Mouse (Mus musculus) MEL (cell line): ENCODE data around the gene Myo18a. TPM values are rescaled to one million over a fixed set of nuclear protein-coding genes. Genes with fewer than 3 reads are reported as not detected.

Experiments
- DNase-seq: peaks from one replicate; pipeline ENCODE4 v3.0.0; 2011; ENCODE audit warnings: low read depth, low spot score
- H3K27ac ChIP-seq: 2 replicates; pipeline ENCODE4 v1.5.1; 2012; ENCODE audit warnings: low read depth, mild to moderate bottlenecking, control low read depth, low read length, moderate library complexity; ENCODE audit not compliant: control insufficient read depth
- H3K27me3 ChIP-seq, 2 experiments: fragments of 150-350 bp in 1 of 2; sonication (generic) in 1 of 2; 2 replicates each; pipeline ENCODE4 v1.6.1; 2012; ENCODE audit warnings: low read length in 2 of 2, mild to moderate bottlenecking in 2 of 2, improper control_type of control experiment in 1 of 2, moderate library complexity in 1 of 2; ENCODE audit not compliant: insufficient read depth in 2 of 2, control insufficient read depth in 1 of 2
- H3K36me3 ChIP-seq, 2 experiments: 2 replicates each; pipeline ENCODE4 v1.6.1; 2012 to 2014; ENCODE audit warnings: low read length in 2 of 2, improper control_type of control experiment in 1 of 2, inconsistent platforms in 1 of 2, mild to moderate bottlenecking in 1 of 2; ENCODE audit not compliant: insufficient read depth in 2 of 2, control insufficient read depth in 1 of 2
- H3K4me1 ChIP-seq, 2 experiments: fragments of 150-350 bp in 1 of 2; sonication (generic) in 1 of 2; 2 replicates each; pipeline ENCODE4 v1.6.1; 2012; ENCODE audit warnings: low read length in 2 of 2, improper control_type of control experiment in 1 of 2, mild to moderate bottlenecking in 1 of 2; ENCODE audit not compliant: insufficient read depth in 2 of 2, control insufficient read depth in 1 of 2
- H3K4me3 ChIP-seq, 2 experiments: fragments of 150-350 bp in 1 of 2; sonication (generic) in 1 of 2; 2 replicates each; pipeline ENCODE4 v1.5.1; 2012; ENCODE audit warnings: low read depth in 2 of 2, low read length in 2 of 2, mild to moderate bottlenecking in 2 of 2, moderate library complexity in 2 of 2, control low read depth in 1 of 2, improper control_type of control experiment in 1 of 2; ENCODE audit not compliant: control insufficient read depth in 1 of 2, insufficient read depth in 1 of 2
- H3K79me2 ChIP-seq: 2 replicates; pipeline ENCODE4 v1.6.1; 2012; ENCODE audit warnings: mild to moderate bottlenecking, low read length, moderate library complexity; ENCODE audit not compliant: control insufficient read depth, poor library complexity, insufficient read depth
- H3K9ac ChIP-seq: 2 replicates; pipeline ENCODE4 v1.6.1; 2012; ENCODE audit warnings: low read depth, mild to moderate bottlenecking, control low read depth, low read length, moderate library complexity; ENCODE audit not compliant: control insufficient read depth, poor library complexity, severe bottlenecking
- H3K9me3 ChIP-seq: fragments of 150-350 bp; sonication (generic); replicated peaks from 2 replicates; pipeline ENCODE4 v1.6.1; 2012; ENCODE audit warnings: mild to moderate bottlenecking, low read length, improper control_type of control experiment, moderate library complexity; ENCODE audit not compliant: insufficient read depth
- CHD2 ChIP-seq: IDR thresholded peaks from 2 replicates; pipeline ENCODE4 v1.6.1; 2011; ENCODE audit warnings: low read length, improper control_type of control experiment
- ELF1 ChIP-seq: IDR thresholded peaks from 2 replicates; pipeline ENCODE4 v1.6.1; 2014; ENCODE audit warnings: low read depth, mild to moderate bottlenecking, inconsistent platforms, low read length, improper control_type of control experiment, moderate library complexity
- EP300 ChIP-seq, 2 experiments: IDR thresholded peaks; 2 replicates each; pipeline ENCODE4 v1.6.1; 2011; ENCODE audit warnings: improper control_type of control experiment in 2 of 2, low read length in 2 of 2, low read depth in 1 of 2, mild to moderate bottlenecking in 1 of 2
- GABPA ChIP-seq: IDR thresholded peaks from 2 replicates; pipeline ENCODE4 v1.6.1; 2012; ENCODE audit warnings: low read depth, mild to moderate bottlenecking, inconsistent platforms, low read length, improper control_type of control experiment, moderate library complexity
- GATA1 ChIP-seq: IDR thresholded peaks from 2 replicates; pipeline ENCODE4 v1.6.1; 2011; ENCODE audit warnings: low read depth, low read length, improper control_type of control experiment
- MAX ChIP-seq: IDR thresholded peaks from 2 replicates; pipeline ENCODE4 v1.6.1; 2011; ENCODE audit warnings: low read length, improper control_type of control experiment
- MAZ ChIP-seq: IDR thresholded peaks from 2 replicates; pipeline ENCODE4 v1.6.1; 2012; ENCODE audit warnings: low read depth, mild to moderate bottlenecking, inconsistent platforms, low read length, improper control_type of control experiment
- MEF2A ChIP-seq: IDR thresholded peaks from 2 replicates; pipeline ENCODE4 v1.6.1; 2014; ENCODE audit warnings: low read depth, mild to moderate bottlenecking, inconsistent platforms, low read length, improper control_type of control experiment; ENCODE audit not compliant: poor library complexity, insufficient replicate concordance, severe bottlenecking; ENCODE audit errors: extremely low read depth
- MXI1 ChIP-seq: IDR thresholded peaks from 2 replicates; pipeline ENCODE4 v1.6.1; 2011; ENCODE audit warnings: mild to moderate bottlenecking, low read depth, low read length, improper control_type of control experiment
- MYC ChIP-seq: IDR thresholded peaks from 2 replicates; pipeline ENCODE4 v1.6.1; 2011; ENCODE audit warnings: low read depth, mild to moderate bottlenecking, low read length, improper control_type of control experiment, moderate library complexity
- NRF1 ChIP-seq: IDR thresholded peaks from 2 replicates; pipeline ENCODE4 v1.6.1; 2014; ENCODE audit warnings: low read depth, mild to moderate bottlenecking, inconsistent platforms, low read length, improper control_type of control experiment, moderate library complexity; ENCODE audit not compliant: poor library complexity, insufficient read depth, severe bottlenecking
- POLR2A ChIP-seq, 2 experiments: IDR thresholded peaks; 2 replicates each; pipeline ENCODE4 v1.6.1; 2011 to 2012; ENCODE audit warnings: low read length in 2 of 2, mild to moderate bottlenecking in 2 of 2, control low read depth in 1 of 2, improper control_type of control experiment in 1 of 2, low read depth in 1 of 2, moderate library complexity in 1 of 2; ENCODE audit not compliant: control insufficient read depth in 1 of 2, insufficient read depth in 1 of 2, poor library complexity in 1 of 2
- POLR2AphosphoS2 ChIP-seq: IDR thresholded peaks from 2 replicates; pipeline ENCODE4 v1.6.1; 2011; ENCODE audit warnings: low read length, improper control_type of control experiment
- RAD21 ChIP-seq: IDR thresholded peaks from 2 replicates; pipeline ENCODE4 v1.6.1; 2011; ENCODE audit warnings: mild to moderate bottlenecking, low read depth, low read length, improper control_type of control experiment
- SIN3A ChIP-seq: IDR thresholded peaks from 2 replicates; pipeline ENCODE4 v1.6.1; 2012; ENCODE audit warnings: low read length, improper control_type of control experiment, inconsistent platforms
- TBP ChIP-seq: IDR thresholded peaks from 2 replicates; pipeline ENCODE4 v1.8.0; 2011; ENCODE audit warnings: low read depth, low read length, improper control_type of control experiment
- UBTF ChIP-seq: IDR thresholded peaks from 2 replicates; pipeline ENCODE4 v1.6.1; 2012; ENCODE audit warnings: low read depth, mild to moderate bottlenecking, inconsistent platforms, low read length, improper control_type of control experiment, moderate library complexity, borderline replicate concordance; ENCODE audit not compliant: insufficient read depth
- USF1 ChIP-seq: IDR thresholded peaks from 2 replicates; pipeline ENCODE4 v1.6.1; 2014; ENCODE audit warnings: low read depth, mild to moderate bottlenecking, inconsistent platforms, low read length, improper control_type of control experiment, moderate library complexity
- ZC3H11A ChIP-seq: IDR thresholded peaks from 2 replicates; pipeline ENCODE4 v1.6.1; 2012; ENCODE audit warnings: low read depth, mild to moderate bottlenecking, inconsistent platforms, low read length, improper control_type of control experiment
- ZKSCAN1 ChIP-seq: IDR thresholded peaks from 2 replicates; pipeline ENCODE4 v1.6.1; 2012; ENCODE audit warnings: low read depth, mild to moderate bottlenecking, inconsistent platforms, low read length, improper control_type of control experiment, moderate library complexity
- ZMIZ1 ChIP-seq: IDR thresholded peaks from 2 replicates; pipeline ENCODE4 v1.6.1; 2012; ENCODE audit warnings: low read depth, mild to moderate bottlenecking, inconsistent platforms, low read length, improper control_type of control experiment, moderate library complexity
- ZNF384 ChIP-seq: IDR thresholded peaks from 2 replicates; pipeline ENCODE4 v1.6.1; 2012; ENCODE audit warnings: low read depth, mild to moderate bottlenecking, inconsistent platforms, low read length, improper control_type of control experiment
- polyA plus RNA-seq, 2 experiments: library from polyadenylated mRNA; stranded (reverse) in 1 of 2; unstranded in 1 of 2; fragments of >175 nt in 1 of 2; fragments of >200 nt in 1 of 2; gene quantifications; 2 replicates each; pipeline versions ENCODE4 v1.2.1 to v1.2.4; 2012; ENCODE audit warnings: low replicate concordance in 2 of 2, low read depth in 1 of 2; ENCODE audit not compliant: insufficient read length in 2 of 2, insufficient read depth in 1 of 2, missing spikeins in 1 of 2
- total RNA-seq: library from RNA; depleted of rRNA; stranded (reverse); fragments of 300-350 nt; gene quantifications from 2 replicates; pipeline ENCODE4 v1.2.3, GENCODE M21; 2012

Gene Myo18a
- total and polyA plus RNA-seq, 3 experiments = 13.1 to 18.0 TPM; not detected in 1

DNA sequence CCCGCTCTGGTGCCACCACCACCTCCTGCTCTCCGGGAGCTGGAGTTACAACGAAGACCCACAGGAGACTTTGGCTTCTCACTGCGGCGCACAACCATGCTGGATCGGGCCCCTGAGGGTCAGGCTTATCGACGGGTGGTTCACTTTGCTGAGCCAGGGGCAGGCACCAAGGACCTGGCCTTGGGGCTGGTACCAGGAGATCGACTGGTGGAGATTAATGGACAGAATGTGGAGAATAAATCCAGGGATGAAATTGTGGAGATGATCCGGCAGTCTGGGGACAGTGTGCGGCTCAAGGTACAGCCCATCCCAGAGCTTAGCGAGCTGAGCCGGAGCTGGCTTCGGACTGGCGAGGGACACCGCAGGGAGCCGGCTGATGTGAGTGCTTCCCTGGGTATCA lies 14.9 kb downstream of the Myo18a start:
- no peak for DNase-seq
- no peak overlapping the region for H3K4me3 ChIP-seq
- no peaks in the 10 kb centered on the region for H3K27me3 ChIP-seq
- no peaks in the 10 kb centered on the region for H3K9me3 ChIP-seq
- H3K9ac ChIP-seq = no peak overlapping the region
- TF ChIP-seq ZKSCAN1 = no peak
- TF ChIP-seq ZC3H11A = no peak
- TF ChIP-seq GABPA = no peak
- no peak for TF ChIP-seq EP300 (IDR thresholded peaks at IDR 0.05; ENCODE audit: low read depth in 1 of 2, low read length in 2 of 2)
- no peak for TF ChIP-seq UBTF
- TF ChIP-seq POLR2A (IDR thresholded peaks at IDR 0.05; ENCODE audit: control insufficient read depth in 1 of 2, insufficient read depth in 1 of 2, low read depth in 1 of 2, low read length in 2 of 2, poor library complexity in 1 of 2) = no peak
- no peak for TF ChIP-seq POLR2AphosphoS2
- TF ChIP-seq CHD2 = no peak
- H3K36me3 ChIP-seq = peaks cover 0 to 2% of the 10 kb centered on the region in 2 experiments; a peak in 1 of 4 replicates
- H3K79me2 ChIP-seq = no peaks in the 10 kb centered on the region
- no peak overlapping the region for H3K27ac ChIP-seq
- H3K4me1 ChIP-seq = peaks cover 0 to 7% of the 10 kb centered on the region in 2 experiments; a peak in 1 of 4 replicates

DNA sequence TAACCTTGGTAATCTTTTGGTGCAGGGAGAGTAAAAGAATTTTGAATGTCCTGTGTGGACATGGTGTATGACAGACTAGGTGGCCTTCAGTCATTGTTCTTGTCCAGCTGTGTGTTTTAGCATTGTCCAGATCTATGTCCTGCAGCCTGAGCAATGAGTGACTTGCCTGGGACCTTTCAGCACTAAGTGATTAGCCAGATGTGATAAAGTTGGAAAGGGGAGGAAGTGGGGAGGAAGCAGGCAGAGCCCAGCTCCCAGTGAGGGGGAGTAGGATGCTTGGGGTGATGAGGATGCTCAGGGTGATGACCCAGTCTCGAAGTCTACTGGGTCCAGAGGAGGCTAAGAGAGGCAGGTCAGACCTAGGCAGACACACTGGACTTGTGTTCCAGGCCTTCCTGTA lies 16.2 kb downstream of the Myo18a start:
- no peak for DNase-seq
- H3K4me1 ChIP-seq = peaks cover 5 to 14% of the 10 kb centered on the region in 2 experiments
- no peak overlapping the region for H3K9ac ChIP-seq
- H3K79me2 ChIP-seq = no peaks in the 10 kb centered on the region
- H3K27ac ChIP-seq = no peak overlapping the region
- H3K36me3 ChIP-seq = peaks cover 0 to 10% of the 10 kb centered on the region in 2 experiments; a peak in 2 of 4 replicates
- no peaks in the 10 kb centered on the region for H3K27me3 ChIP-seq
- H3K9me3 ChIP-seq = no peaks in the 10 kb centered on the region
- no peak overlapping the region for H3K4me3 ChIP-seq
- no peak for TF ChIP-seq MYC
- no peak for TF ChIP-seq ZMIZ1
- TF ChIP-seq ZKSCAN1 = no peak
- no peak for TF ChIP-seq ELF1
- no peak for TF ChIP-seq ZC3H11A
- no peak for TF ChIP-seq GATA1
- no peak for TF ChIP-seq USF1
- no peak for TF ChIP-seq MXI1
- no peak for TF ChIP-seq MAX
- no peak for TF ChIP-seq NRF1
- no peak for TF ChIP-seq MEF2A
- TF ChIP-seq ZNF384 = no peak
- TF ChIP-seq RAD21 = no peak
- no peak for TF ChIP-seq SIN3A
- TF ChIP-seq MAZ = no peak
- no peak for TF ChIP-seq TBP
